Mouse (Mus musculus) heart, embryonic 16.5 days (tissue): ENCODE results near the gene Piezo1. TPM values are rescaled to one million over a fixed set of nuclear protein-coding genes. Genes with fewer than 3 reads are reported as not detected.
"Not testable (repeated sequence)": the region's sequence is repeated elsewhere in the genome, so short reads cannot be mapped to it uniquely, and the experiment has no call there.

Source experiments
- ATAC-seq: fragments of 200-750 bp; cut with Nextera tagmentation; replicated peaks from 2 replicates; pipeline ENCODE4 v1.8.0; 2017; ENCODE audit warnings: moderate number of reproducible peaks; ENCODE audit not compliant: insufficient read depth, low FRiP score; ENCODE audit errors: extremely low read depth
- H3K27ac ChIP-seq: fragments of 300-500 bp; sonication (generic); 2 replicates; pipeline ENCODE4 v1.5.1; 2014; ENCODE audit warnings: mild to moderate bottlenecking, low read length, control low read depth, moderate library complexity
- H3K27me3 ChIP-seq: fragments of 300-500 bp; sonication (generic); 2 replicates; pipeline ENCODE4 v1.6.1; 2014; ENCODE audit warnings: low read length, mixed read lengths; ENCODE audit not compliant: control insufficient read depth, insufficient read depth
- H3K36me3 ChIP-seq: fragments of 300-500 bp; sonication (generic); 2 replicates; pipeline ENCODE4 v1.6.1; 2014; ENCODE audit not compliant: control insufficient read depth, insufficient read depth
- H3K4me1 ChIP-seq: fragments of 300-500 bp; sonication (generic); 2 replicates; pipeline ENCODE4 v1.6.1; 2014; ENCODE audit warnings: low read length, mixed read lengths; ENCODE audit not compliant: control insufficient read depth, insufficient read depth
- H3K4me2 ChIP-seq: fragments of 300-500 bp; sonication (generic); 2 replicates; pipeline ENCODE4 v1.6.1; 2014; ENCODE audit warnings: low read depth, mild to moderate bottlenecking, control low read depth, low read length
- H3K4me3 ChIP-seq: fragments of 300-500 bp; sonication (generic); 2 replicates; pipeline ENCODE4 v1.5.1; 2014; ENCODE audit warnings: mild to moderate bottlenecking, control low read depth, low read length
- H3K9ac ChIP-seq: fragments of 300-500 bp; sonication (generic); 2 replicates; pipeline ENCODE4 v1.6.1; 2014; ENCODE audit warnings: low read length, control low read depth
- H3K9me3 ChIP-seq: fragments of 300-500 bp; sonication (generic); replicated peaks from 2 replicates; pipeline ENCODE4 v1.6.1; 2016; ENCODE audit warnings: low read length; ENCODE audit not compliant: control insufficient read depth
- WGBS: fragments of 180-500 bp; shearing (Covaris S2); extraction: QIAGEN DNeasy Blood & Tissue Kit; methylation state at CpG from one replicate; pipeline ENCODE4 v1.1.7; 2014; 5-methylcytosine and 5-hydroxymethylcytosine counted together
- polyA plus RNA-seq: library from polyadenylated mRNA; unstranded; fragments of >200 nt; fragmentation: Nextera tagmentation; extraction: Ambion mirVana; gene quantifications from 2 replicates; pipeline ENCODE4 v1.2.1, GENCODE M21; 2015

The Piezo1 gene
- polyA plus RNA-seq, 1 experiment from 2014 or later: 13.5 TPM

DNA sequence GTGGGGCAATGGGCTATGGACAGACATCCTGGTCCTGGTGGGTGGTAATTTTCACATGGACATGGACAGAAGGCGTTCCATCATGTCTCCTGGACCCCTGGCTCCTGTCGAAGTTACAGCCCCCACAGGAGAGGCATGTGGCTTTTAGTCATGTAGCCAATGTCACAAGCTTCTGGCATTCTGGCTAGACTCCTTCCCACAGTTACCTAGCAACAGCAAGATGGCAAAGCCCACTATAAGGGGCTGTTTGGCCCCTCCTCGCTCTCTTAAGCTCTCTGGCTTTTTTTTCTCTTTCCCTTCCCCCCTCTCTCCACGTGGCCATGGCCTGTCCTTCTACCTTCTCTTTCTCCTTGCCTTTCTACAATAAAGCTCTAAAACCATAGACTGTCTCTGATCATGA, 22.0 kb upstream of the Piezo1 start:
- WGBS: 54% methylated on average over 4 of the region's 4 CpGs
- H3K9me3 ChIP-seq, H3K27ac ChIP-seq, ATAC-seq, H3K27me3 ChIP-seq, H3K9ac ChIP-seq, H3K4me3 ChIP-seq, H3K4me2 ChIP-seq: not testable (repeated sequence)
- H3K36me3 ChIP-seq: peaks cover 29% of the 10 kb centered on the region
- H3K4me1 ChIP-seq: peaks cover 33% of the 10 kb centered on the region

DNA sequence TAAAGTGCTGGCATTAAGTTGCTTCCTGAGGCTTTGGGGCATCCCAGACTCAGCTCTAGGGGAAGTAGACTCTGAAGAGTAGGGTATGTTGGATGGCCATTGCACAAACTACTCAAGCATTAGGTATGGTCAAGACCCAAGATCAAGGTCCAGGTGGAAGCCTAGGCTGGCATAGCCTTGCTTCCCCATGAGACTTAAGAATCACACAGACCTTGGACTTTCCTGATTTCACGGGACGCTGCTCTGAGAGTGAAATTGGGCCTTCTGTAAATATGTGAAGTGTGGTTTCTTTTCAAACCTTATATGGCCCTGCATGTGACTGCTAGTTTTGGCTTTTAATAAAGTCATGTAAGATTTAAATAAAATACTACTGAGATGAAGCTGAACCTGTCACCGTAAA, 21.6 kb upstream of the Piezo1 start:
- Histone ChIP-seq H3K4me1 (peaks cover 33% of the 10 kb centered on the region), H3K36me3 (peaks cover 29% of the 10 kb centered on the region)
- no peak for ATAC-seq

DNA sequence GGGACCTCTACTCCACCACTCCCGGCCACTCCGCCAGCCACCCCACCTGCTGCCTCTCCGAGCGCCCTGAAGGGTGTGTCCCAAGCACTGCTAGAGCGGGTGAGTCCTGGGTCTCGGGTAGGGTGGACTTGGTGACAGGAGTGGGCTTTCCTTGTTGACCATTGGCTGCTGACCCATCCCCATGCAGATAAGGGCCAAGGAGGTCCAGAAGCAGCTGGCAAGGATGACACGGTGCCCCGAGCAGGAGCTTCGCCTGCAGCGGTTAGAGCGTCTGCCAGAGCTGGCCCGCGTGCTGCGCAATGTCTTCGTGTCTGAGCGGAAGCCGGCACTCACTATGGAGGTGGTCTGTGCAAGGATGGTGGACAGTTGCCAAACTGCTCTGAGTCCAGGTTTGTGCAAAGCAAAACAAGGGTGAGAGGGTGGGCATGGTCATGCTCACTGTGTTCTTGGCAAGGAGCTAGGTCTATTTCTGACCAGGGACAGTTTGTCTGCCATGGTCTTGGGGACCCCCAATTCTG, 20.7 kb upstream of the Piezo1 start:
- Histone ChIP-seq H3K4me3 (no peak overlapping the region), H3K9ac (no peak overlapping the region), H3K4me1 (peaks cover 34% of the 10 kb centered on the region), H3K9me3 (no peaks in the 10 kb centered on the region), H3K27ac (no peak overlapping the region), H3K27me3 (no peaks in the 10 kb centered on the region), H3K4me2 (no peak overlapping the region), H3K36me3 (peaks cover 29% of the 10 kb centered on the region)
- 89% methylated on average over 17 of the region's 17 CpGs for WGBS
- ATAC-seq: no peak

More for the DNA sequence above, 21.6 kb upstream of the Piezo1 start:
- H3K4me3 ChIP-seq: no peak overlapping the region
- 97% methylated on average over 3 of the region's 3 CpGs for WGBS
- H3K27me3 ChIP-seq: no peaks in the 10 kb centered on the region
- no peak overlapping the region for H3K9ac ChIP-seq
- no peak overlapping the region for H3K27ac ChIP-seq
- H3K9me3 ChIP-seq: no peaks in the 10 kb centered on the region
- H3K4me2 ChIP-seq: no peak overlapping the region

DNA sequence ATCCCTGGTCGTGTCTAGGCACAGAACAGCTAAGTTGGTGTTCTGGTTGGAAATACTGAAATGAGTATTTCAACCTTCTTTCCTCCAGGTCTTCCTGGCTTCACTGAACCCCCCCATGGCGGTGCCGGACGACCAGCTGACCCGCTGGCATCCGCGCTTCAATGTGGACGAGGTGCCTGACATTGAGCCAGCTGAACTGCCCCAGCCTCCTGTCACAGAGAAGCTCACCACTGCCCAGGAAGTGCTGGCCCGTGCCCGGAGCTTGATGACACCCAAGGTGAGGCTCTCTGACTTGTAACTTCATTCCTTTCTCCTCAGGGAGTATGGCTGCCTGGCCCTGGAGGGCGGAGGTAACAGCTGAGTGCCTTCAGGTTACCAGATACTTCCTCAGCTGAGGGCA, 20.0 kb upstream of the Piezo1 start:
- Histone ChIP-seq H3K4me3 (no peak overlapping the region), H3K27me3 (no peaks in the 10 kb centered on the region), H3K9me3 (no peaks in the 10 kb centered on the region), H3K36me3 (peaks cover 29% of the 10 kb centered on the region), H3K4me1 (peaks cover 41% of the 10 kb centered on the region), H3K27ac (no peak overlapping the region), H3K4me2 (no peak overlapping the region), H3K9ac (no peak overlapping the region)
- WGBS: 92% methylated on average over 11 of the region's 11 CpGs
- ATAC-seq: no peak

- H3K4me2 ChIP-seq: no peak overlapping the region
These were observed 18.9 kb upstream of the Piezo1 start for GRCm38 (mm10) chr8:122569996-122570395.

GRCm38 (mm10) chr8:122569329-122569728, 18.2 kb upstream of the Piezo1 start:
- Histone ChIP-seq H3K4me1 (peaks cover 23% of the 10 kb centered on the region), H3K9ac (peak overlapping the region; percentile 93), H3K4me3 (peak overlapping the region; percentile 92), H3K36me3 (peaks cover 29% of the 10 kb centered on the region), H3K27ac (no peak overlapping the region), H3K4me2 (peak overlapping the region; percentile 74), H3K9me3 (no peaks in the 10 kb centered on the region), H3K27me3 (no peaks in the 10 kb centered on the region)
- ATAC-seq: no peak
- WGBS: 57% methylated on average over 9 of the region's 9 CpGs

More at GRCm38 (mm10) chr8:122569996-122570395, 18.9 kb upstream of the Piezo1 start:
- H3K27me3 ChIP-seq: no peaks in the 10 kb centered on the region
- peaks cover 30% of the 10 kb centered on the region for H3K4me1 ChIP-seq
- no peaks in the 10 kb centered on the region for H3K9me3 ChIP-seq
- no peak overlapping the region for H3K9ac ChIP-seq
- no peak overlapping the region for H3K4me3 ChIP-seq
- H3K27ac ChIP-seq: no peak overlapping the region
- 94% methylated on average over 16 of the region's 16 CpGs for WGBS
- H3K36me3 ChIP-seq: peaks cover 29% of the 10 kb centered on the region
- ATAC-seq: no peak

DNA sequence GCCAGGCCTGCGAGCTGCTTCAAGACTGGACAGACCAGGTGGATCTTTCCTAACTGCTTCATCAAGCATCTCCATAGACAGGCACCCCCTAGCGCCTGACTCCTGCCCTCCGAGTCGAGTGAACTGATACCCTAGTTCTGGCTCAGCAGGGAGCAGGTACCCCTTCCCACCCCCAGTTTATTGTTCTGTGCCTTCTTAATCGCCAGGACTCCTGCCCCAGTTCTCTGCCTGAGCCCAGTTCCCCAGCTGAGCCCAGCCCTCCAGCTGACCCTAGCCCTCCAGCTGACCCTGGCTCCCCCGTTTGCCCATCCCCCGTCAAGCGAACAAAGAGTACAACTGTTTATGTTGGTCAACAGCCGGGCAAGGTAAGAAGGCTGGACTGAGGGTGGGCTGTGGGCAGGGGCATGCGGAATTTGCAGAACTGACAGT, 17.8 kb upstream of the Piezo1 start:
- Histone ChIP-seq H3K27me3 (no peaks in the 10 kb centered on the region), H3K9ac (peak overlapping the region; percentile 93), H3K9me3 (no peaks in the 10 kb centered on the region), H3K4me1 (peaks cover 22% of the 10 kb centered on the region), H3K27ac (no peak overlapping the region), H3K36me3 (peaks cover 29% of the 10 kb centered on the region), H3K4me3 (peak overlapping the region; percentile 92), H3K4me2 (peak overlapping the region; percentile 74)
- no peak for ATAC-seq
- WGBS: 26% methylated on average over 10 of the region's 10 CpGs

DNA sequence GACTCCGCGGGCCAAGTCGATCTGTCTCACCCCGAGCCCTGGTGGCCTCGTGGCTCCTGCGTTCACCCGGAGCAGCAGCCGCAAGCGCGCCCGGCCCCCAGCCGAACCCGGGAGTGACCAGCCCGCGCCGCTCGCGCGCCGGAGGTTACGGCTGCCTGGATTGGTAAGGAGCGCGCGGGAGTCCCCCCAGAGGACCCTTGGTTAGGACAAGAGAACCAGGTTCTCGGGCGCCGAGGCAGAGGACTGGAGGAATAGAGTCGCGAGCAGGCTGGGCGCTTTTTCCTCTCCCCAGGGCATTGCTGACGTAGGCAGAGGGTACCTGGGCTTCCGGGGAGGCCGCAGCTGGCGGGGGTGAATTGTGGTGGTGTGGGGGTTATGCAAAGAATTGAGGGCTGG, 17.0 kb upstream of the Piezo1 start:
- peak overlapping the region; percentile 87 for H3K27ac ChIP-seq
- H3K4me2 ChIP-seq: peak overlapping the region; percentile 74
- under 1% methylated on average over 34 of the region's 34 CpGs for WGBS
- peaks cover 22% of the 10 kb centered on the region for H3K4me1 ChIP-seq
- peak overlapping the region; percentile 93 for H3K9ac ChIP-seq
- peak; percentile 39 for ATAC-seq
- H3K36me3 ChIP-seq: peaks cover 29% of the 10 kb centered on the region
- peak overlapping the region; percentile 92 for H3K4me3 ChIP-seq
- H3K27me3 ChIP-seq: no peaks in the 10 kb centered on the region
- no peaks in the 10 kb centered on the region for H3K9me3 ChIP-seq

GRCm38 (mm10) chr8:122567361-122568108, 16.4 kb upstream of the Piezo1 start, which contains the start of gene Cdt1:
Gene Cdt1, plus strand, starts transcription at chr8:122568015.
- Histone ChIP-seq H3K27me3 (no peaks in the 10 kb centered on the region), H3K4me3 (peak within 1 kb of the TSS; percentile 92), H3K27ac (peak within 1 kb of the TSS; percentile 87), H3K9ac (peak within 1 kb of the TSS; percentile 93), H3K36me3 (peaks cover 26% of the 10 kb centered on the region), H3K4me2 (peak within 1 kb of the TSS; percentile 74), H3K9me3 (no peaks in the 10 kb centered on the region), H3K4me1 (peaks cover 22% of the 10 kb centered on the region)
- peak; percentile 96 for ATAC-seq
- under 1% methylated on average over 61 of the region's 62 CpGs for WGBS
